Mouse (Mus musculus) heart, embryonic 11.5 days (tissue): ENCODE results near the gene P2ry4. TPM values are rescaled to one million over a fixed set of nuclear protein-coding genes. Genes with fewer than 3 reads are reported as not detected.

ENCODE experiments used
- ATAC-seq: fragments of 200-750 bp; cut with Nextera tagmentation; replicated peaks from 2 replicates; pipeline ENCODE4 v1.8.0; 2017; ENCODE audit warnings: moderate library complexity; ENCODE audit not compliant: insufficient number of reproducible peaks, low FRiP score, low TSS enrichment
- H3K27ac ChIP-seq: fragments of 300-500 bp; sonication (generic); 2 replicates; pipeline ENCODE4 v1.5.1; 2014; ENCODE audit warnings: mild to moderate bottlenecking, low read depth, low read length
- H3K27me3 ChIP-seq: fragments of 300-500 bp; sonication (generic); 2 replicates; pipeline ENCODE4 v1.6.1; 2014; ENCODE audit warnings: mild to moderate bottlenecking, low read length, mixed read lengths; ENCODE audit not compliant: control insufficient read depth, insufficient read depth
- H3K36me3 ChIP-seq: fragments of 300-500 bp; sonication (generic); 2 replicates; pipeline ENCODE4 v1.6.1; 2014; ENCODE audit warnings: mild to moderate bottlenecking, low read length, moderate library complexity, mixed read lengths; ENCODE audit not compliant: control insufficient read depth, insufficient read depth
- H3K4me1 ChIP-seq: fragments of 300-500 bp; sonication (generic); 2 replicates; pipeline ENCODE4 v1.6.1; 2014; ENCODE audit warnings: low read length; ENCODE audit not compliant: control insufficient read depth, insufficient read depth
- H3K4me2 ChIP-seq: fragments of 300-500 bp; sonication (generic); 2 replicates; pipeline ENCODE4 v1.6.1; 2014; ENCODE audit warnings: mild to moderate bottlenecking, moderate library complexity
- H3K4me3 ChIP-seq: fragments of 300-500 bp; sonication (generic); 2 replicates; pipeline ENCODE4 v1.5.1; 2014; ENCODE audit warnings: low read depth, low read length
- H3K9ac ChIP-seq: fragments of 300-500 bp; sonication (generic); 2 replicates; pipeline ENCODE4 v1.6.1; 2014; ENCODE audit warnings: mild to moderate bottlenecking, low read depth, low read length, moderate library complexity
- H3K9me3 ChIP-seq: fragments of 300-500 bp; sonication (generic); replicated peaks from 2 replicates; pipeline ENCODE4 v1.6.1; 2016; ENCODE audit warnings: low read length; ENCODE audit not compliant: control insufficient read depth
- WGBS: fragments of 180-500 bp; shearing (Covaris S2); extraction: QIAGEN DNeasy Blood & Tissue Kit; methylation state at CpG from one replicate; pipeline ENCODE4 v1.1.7; 2014; ENCODE audit not compliant: insufficient replicate concordance; 5-methylcytosine and 5-hydroxymethylcytosine counted together
- polyA plus RNA-seq: library from polyadenylated mRNA; unstranded; fragments of >200 nt; fragmentation: Nextera tagmentation; extraction: Ambion mirVana; gene quantifications from 2 replicates; pipeline ENCODE4 v1.2.1, GENCODE M21; 2014

P2ry4 gene
- polyA plus RNA-seq: not detected in 2 replicates

DNA sequence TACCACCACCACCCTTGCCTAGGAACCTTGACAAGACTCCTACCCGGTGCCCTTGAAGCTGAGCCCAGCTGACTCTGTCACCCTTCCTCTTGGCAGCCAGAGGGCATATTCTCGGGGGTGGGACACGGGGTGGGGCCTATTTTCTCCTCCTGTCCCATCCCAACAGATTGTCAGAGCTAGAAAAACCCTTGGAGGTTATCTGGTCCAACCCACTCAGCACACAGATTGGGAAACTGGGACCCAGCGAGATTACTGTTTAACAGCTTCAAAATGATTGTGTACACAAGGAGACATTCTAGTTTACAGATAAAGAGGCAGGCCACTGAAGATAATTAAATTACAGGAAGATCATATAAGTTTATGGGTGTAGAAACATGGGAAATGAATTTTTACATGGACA is at the start of gene P2ry4:
P2ry4 (minus strand) TSS at position 79 of the 400 bp plus-strand sequence.
- Histone ChIP-seq H3K9ac (no peak within 1 kb of the TSS), H3K4me3 (no peak within 1 kb of the TSS), H3K27ac (no peak within 1 kb of the TSS), H3K36me3 (no peaks in the 10 kb centered on the region), H3K4me1 (no peaks in the 10 kb centered on the region), H3K9me3 (no peaks in the 10 kb centered on the region), H3K27me3 (no peaks in the 10 kb centered on the region), H3K4me2 (no peak within 1 kb of the TSS)
- ATAC-seq: no peak
- 57% methylated on average over 4 of the region's 4 CpGs for WGBS

DNA sequence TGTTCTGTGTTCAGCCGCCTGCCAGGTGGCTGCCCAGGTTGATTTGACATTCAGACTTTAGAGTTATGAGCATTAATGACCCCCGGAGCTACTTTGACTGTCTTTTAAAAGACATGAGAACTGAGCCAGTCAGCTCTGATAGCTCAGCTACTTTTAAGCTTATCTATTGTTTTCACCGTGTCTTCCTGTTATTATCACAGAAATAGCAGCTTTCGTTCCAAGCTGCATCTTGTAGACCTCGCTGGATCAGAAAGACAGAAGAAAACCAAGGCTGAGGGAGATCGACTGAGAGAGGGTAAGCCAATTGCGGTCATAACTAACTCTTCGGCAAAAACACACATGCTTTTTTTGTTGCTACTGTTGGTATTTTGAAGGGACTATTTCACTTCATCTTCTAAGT is 43.8 kb upstream of the P2ry4 start:
- Histone ChIP-seq H3K4me2 (no peak overlapping the region), H3K9me3 (no peaks in the 10 kb centered on the region), H3K4me1 (no peaks in the 10 kb centered on the region), H3K27me3 (no peaks in the 10 kb centered on the region), H3K9ac (no peak overlapping the region), H3K4me3 (no peak overlapping the region), H3K27ac (no peak overlapping the region), H3K36me3 (peaks cover 3% of the 10 kb centered on the region; the same call in 1 of the 2 replicates)
- 76% methylated on average over 8 of the region's 8 CpGs for whole genome bisulfite sequencing
- ATAC-seq: no peak

DNA sequence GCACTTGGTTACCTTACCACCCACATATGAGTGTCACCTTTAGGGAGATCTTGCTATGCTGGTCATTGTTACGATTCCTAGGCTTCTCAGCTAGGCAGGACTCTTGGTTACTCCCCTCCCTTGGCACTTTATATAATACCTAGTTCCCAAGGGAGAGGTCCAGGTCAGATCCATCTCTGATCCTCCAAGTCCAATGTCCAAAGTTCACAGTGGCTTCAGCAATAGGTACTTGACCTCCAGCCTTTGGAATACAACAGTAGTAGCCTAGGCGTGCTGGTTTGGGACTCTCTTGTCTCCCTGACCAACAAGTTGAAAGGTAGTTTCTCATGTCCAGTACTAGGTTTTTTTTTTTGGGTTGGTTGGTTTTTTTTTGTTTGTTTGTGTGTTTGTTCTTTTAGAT is 34.4 kb upstream of the P2ry4 start:
- Histone ChIP-seq H3K4me1 (no peaks in the 10 kb centered on the region), H3K4me3 (no peak overlapping the region), H3K27ac (no peak overlapping the region), H3K9me3 (no peaks in the 10 kb centered on the region), H3K4me2 (no peak overlapping the region), H3K27me3 (peaks cover 3% of the 10 kb centered on the region; the same call in 1 of the 2 replicates), H3K9ac (no peak overlapping the region), H3K36me3 (no peaks in the 10 kb centered on the region)
- WGBS: 83% methylated on average over 2 of the region's 2 CpGs
- no peak for ATAC-seq

DNA sequence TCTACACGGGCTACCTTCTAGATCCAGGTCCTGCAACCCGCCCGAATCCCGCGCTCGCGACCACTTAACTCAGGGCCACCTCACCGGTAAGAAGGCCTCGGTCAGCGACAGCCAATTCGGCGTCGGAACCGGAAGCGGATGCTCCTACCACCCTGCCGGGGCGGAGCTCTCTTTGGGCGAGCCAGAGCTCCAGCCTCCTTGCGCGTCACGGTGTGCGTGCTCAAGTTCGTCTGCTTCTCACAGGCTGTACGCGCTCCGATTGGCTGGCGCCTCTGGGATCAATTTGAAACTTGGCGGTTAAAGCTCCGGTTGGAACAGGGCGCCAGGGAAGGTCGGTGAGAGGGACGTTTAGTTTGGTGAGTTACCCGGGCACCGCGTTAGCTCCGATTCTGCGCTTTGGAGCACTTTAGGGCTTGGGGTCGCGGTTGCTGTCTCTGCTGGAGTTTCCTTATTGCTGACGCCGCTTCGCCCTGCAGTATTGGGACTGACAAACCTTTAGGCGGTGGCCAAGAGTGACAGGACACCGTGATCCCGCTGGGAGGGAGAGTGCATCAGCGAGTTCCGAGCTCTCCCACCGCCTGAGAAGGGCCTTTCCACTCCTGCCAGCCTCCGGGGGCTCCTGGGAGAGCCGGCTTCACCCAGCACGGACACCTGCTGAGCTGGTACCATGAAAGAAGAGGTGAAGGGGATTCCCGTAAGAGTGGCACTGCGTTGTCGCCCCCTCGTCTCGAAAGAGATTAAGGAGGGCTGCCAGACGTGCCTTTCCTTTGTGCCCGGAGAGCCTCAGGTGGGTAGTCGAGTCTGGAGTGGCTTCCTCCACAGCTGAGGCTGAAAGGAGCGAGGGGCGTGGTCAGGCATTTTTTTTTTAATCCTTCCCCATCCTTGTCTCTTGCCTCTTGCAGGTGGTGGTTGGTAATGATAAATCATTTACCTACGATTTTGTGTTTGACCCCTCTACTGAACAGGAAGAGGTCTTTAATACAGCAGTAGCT is 31.4 kb upstream of the P2ry4 start, which contains the start of gene Pdzd11:
Pdzd11 (minus strand) TSS at position 767 of the 992 bp plus-strand sequence.
- peak; percentile 98 for ATAC-seq
- H3K4me3 ChIP-seq: peak within 1 kb of the TSS; percentile 69
- H3K4me1 ChIP-seq: no peaks in the 10 kb centered on the region
- H3K4me2 ChIP-seq: peak within 1 kb of the TSS; percentile 70
- 20% methylated on average over 62 of the region's 62 CpGs for WGBS
- peak within 1 kb of the TSS; percentile 83 for H3K9ac ChIP-seq
- H3K27ac ChIP-seq: peak within 1 kb of the TSS; percentile 87
- H3K9me3 ChIP-seq: no peaks in the 10 kb centered on the region
- H3K36me3 ChIP-seq: no peaks in the 10 kb centered on the region; the same call in 1 of the 2 replicates
- peaks cover 3% of the 10 kb centered on the region; the same call in 1 of the 2 replicates for H3K27me3 ChIP-seq

DNA sequence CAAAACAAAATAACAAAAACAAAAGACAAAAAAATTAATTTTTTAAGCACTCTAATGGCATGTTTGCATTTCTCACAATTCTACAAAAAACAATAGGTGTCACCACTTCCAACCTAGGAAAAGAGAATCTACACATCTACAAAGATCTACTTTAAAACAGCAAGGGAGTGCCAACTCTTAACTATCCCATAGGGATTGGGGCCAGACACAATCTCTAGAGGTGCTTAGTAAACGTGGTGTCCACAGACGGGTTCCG is 30.8 kb upstream of the P2ry4 start, which contains the start of gene Kif4:
Kif4 (plus strand) TSS at position 192 of the 256 bp plus-strand sequence.
- Histone ChIP-seq H3K4me3 (peak within 1 kb of the TSS; percentile 69), H3K9ac (peak within 1 kb of the TSS; percentile 83), H3K27me3 (peaks cover 3% of the 10 kb centered on the region; the same call in 1 of the 2 replicates), H3K9me3 (no peaks in the 10 kb centered on the region), H3K4me2 (peak within 1 kb of the TSS; percentile 70), H3K27ac (peak within 1 kb of the TSS; percentile 87), H3K4me1 (no peaks in the 10 kb centered on the region), H3K36me3 (no peaks in the 10 kb centered on the region; the same call in 1 of the 2 replicates)
- WGBS: 19% methylated on average over 3 of the region's 3 CpGs
- no peak for ATAC-seq

DNA sequence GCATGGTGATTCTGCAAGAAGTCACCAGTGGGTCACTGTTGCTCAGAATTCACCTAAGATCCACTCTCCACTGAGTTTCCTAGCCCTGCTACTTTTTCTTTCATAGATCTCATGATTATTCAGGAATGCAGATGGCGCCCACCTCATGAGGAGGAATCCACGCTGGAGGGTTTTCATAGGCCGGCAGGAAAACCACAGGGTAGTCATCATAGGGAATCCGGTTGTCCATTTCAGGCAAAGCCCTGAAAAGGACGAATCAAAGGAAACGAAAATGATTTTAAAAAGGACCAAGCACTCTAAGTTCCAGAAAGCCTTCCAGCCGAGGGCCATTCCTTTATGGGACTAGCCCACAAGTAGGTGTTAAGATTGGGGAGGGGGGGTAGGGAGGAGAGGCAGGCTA is 30.5 kb upstream of the P2ry4 start:
- Histone ChIP-seq H3K9me3 (no peaks in the 10 kb centered on the region), H3K36me3 (no peaks in the 10 kb centered on the region; the same call in 1 of the 2 replicates), H3K9ac (peak overlapping the region; percentile 74), H3K27ac (no peak overlapping the region), H3K4me2 (peak overlapping the region; percentile 52), H3K4me3 (peak overlapping the region; percentile 69), H3K4me1 (no peaks in the 10 kb centered on the region), H3K27me3 (peaks cover 3% of the 10 kb centered on the region; the same call in 1 of the 2 replicates)
- 40% methylated on average over 7 of the region's 7 CpGs for WGBS
- no peak for ATAC-seq

DNA sequence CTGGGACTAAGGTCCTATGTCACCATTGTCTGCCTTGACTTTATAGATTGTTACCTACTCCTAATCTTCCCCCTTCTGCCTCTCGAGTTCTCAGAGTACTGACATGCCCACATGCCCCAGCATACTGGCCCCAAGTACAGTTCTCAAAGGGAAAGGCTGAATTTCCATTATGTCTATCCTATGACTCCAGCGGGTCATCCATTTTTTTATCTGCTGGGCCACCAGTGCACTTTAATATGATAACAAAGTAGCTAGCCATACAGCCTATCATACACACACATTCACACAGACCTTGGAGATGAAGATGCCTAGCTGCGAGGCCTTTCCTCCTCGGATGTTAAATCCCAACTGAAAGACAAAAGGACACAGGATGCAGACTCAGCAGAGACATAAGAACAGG is 29.6 kb upstream of the P2ry4 start:
- no peak for ATAC-seq
- WGBS: 78% methylated on average over 4 of the region's 4 CpGs
- Histone ChIP-seq H3K4me2 (no peak overlapping the region), H3K27me3 (peaks cover 3% of the 10 kb centered on the region; the same call in 1 of the 2 replicates), H3K4me3 (no peak overlapping the region), H3K9me3 (no peaks in the 10 kb centered on the region), H3K36me3 (no peaks in the 10 kb centered on the region; the same call in 1 of the 2 replicates), H3K27ac (no peak overlapping the region), H3K4me1 (no peaks in the 10 kb centered on the region), H3K9ac (no peak overlapping the region)

DNA sequence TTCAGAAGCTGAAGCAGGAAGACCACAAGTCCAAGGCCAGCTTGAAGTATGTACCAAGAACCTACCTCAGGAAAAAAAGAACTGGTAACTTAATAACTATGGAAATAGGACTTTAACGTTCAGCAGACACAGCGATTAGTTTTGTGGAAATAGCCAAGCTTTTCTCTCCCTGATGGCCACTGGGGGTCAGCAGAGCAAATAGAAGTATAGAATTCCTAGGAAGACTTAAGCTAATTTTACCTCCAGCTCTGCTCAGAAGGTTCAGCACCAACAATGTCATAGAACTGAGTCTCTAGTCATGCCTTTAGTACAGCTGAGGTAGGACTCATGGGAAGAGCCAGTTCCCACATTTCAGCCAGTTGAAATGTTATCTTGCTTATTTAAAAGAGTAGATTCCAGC is 26.7 kb upstream of the P2ry4 start:
- Histone ChIP-seq H3K9me3 (no peaks in the 10 kb centered on the region), H3K27me3 (peaks cover 3% of the 10 kb centered on the region; the same call in 1 of the 2 replicates), H3K9ac (no peak overlapping the region), H3K4me2 (no peak overlapping the region), H3K36me3 (no peaks in the 10 kb centered on the region; the same call in 1 of the 2 replicates), H3K4me1 (no peaks in the 10 kb centered on the region), H3K27ac (no peak overlapping the region), H3K4me3 (no peak overlapping the region)
- WGBS: 72% methylated on average over 2 of the region's 2 CpGs
- no peak for ATAC-seq
